Mouse (Mus musculus) stomach, postnatal 0 days (tissue): ENCODE data around the gene Khdrbs1.
"Not testable (repeated sequence)": the region's sequence is repeated elsewhere in the genome, so short reads cannot be mapped to it uniquely, and the experiment has no call there.

ENCODE experiments used
- CTCF ChIP-seq: IDR thresholded peaks from 2 replicates; pipeline ENCODE4 v1.5.1; 2016; ENCODE audit warnings: antibody characterized with exemption, low read depth, mild to moderate bottlenecking, moderate library complexity
- EP300 ChIP-seq: optimal IDR thresholded peaks from 2 replicates; pipeline ENCODE3; 2016; ENCODE audit warnings: antibody characterized with exemption

DNA sequence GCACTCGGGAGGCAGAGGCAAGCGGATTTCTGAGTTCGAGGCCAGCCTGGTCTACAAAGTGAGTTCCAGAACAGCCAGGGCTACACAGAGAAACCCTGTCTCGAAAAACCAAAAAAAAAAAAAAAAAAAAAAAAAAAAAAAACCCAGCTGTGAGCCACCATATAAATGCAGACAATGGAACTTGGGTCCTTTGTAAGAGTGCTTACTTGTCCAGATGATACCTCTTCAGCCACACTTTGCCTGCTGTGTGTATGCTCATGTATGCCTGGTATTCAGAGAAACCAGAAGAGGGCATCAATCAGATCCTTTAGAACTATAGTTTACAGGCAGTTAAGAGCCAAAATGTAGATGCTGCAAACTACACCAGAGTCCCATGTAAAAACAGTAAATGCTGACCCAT, 6.6 kb downstream of the Khdrbs1 start:
- not testable (repeated sequence) for TF ChIP-seq CTCF, EP300
